Mouse (Mus musculus): Measurements from ENCODE around the gene Ap2s1. TPM values are rescaled to one million over a fixed set of nuclear protein-coding genes. Genes with fewer than 3 reads are reported as not detected.

Ap2s1 gene
- polyA plus RNA-seq, 1 experiment from 2014 or later, result 287 TPM

DNA sequence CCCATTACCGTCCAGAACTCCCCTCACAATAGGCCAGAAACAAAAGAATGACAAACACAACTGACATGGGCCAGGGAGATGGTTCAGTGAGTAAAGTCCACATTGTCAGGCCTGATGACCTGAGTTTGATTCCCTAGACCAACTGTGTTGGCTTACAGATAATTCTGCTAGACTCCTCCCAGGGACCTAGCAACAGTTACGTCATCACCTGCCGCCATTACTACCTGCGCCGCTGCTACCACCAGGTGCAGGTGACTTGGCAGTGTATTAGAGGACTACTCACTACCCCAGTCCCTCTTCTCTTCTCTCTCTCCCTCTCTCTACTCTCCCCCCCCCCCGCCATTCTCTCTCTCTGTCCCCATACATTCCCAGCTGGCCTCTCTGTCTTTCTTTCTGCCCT, 7.4 kb upstream of the Ap2s1 start:
- no peaks in the 10 kb centered on the region for H3K27me3 ChIP-seq (ENCODE audit: insufficient read depth, low read length)
- no peak for TF ChIP-seq CTCF (IDR thresholded peaks at IDR 0.05; ENCODE audit: low read depth)
- no peaks in the 10 kb centered on the region for H3K9me3 ChIP-seq (ENCODE audit: low read depth, low read length)
- no peak overlapping the region for H3K9ac ChIP-seq
- no peak overlapping the region for H3K4me3 ChIP-seq (ENCODE audit: low read depth, low read length)
- H3K36me3 ChIP-seq (ENCODE audit: insufficient read depth), result no peaks in the 10 kb centered on the region
- H3K4me1 ChIP-seq (ENCODE audit: insufficient read depth), result no peaks in the 10 kb centered on the region
- DNase-seq (no peak), ATAC-seq (ENCODE audit: insufficient read depth) (no peak)
- H3K27ac ChIP-seq (ENCODE audit: low read depth), result no peak overlapping the region
- no peak overlapping the region for H3K4me2 ChIP-seq
- WGBS, result 92% methylated on average over 5 of the region's 6 CpGs

DNA sequence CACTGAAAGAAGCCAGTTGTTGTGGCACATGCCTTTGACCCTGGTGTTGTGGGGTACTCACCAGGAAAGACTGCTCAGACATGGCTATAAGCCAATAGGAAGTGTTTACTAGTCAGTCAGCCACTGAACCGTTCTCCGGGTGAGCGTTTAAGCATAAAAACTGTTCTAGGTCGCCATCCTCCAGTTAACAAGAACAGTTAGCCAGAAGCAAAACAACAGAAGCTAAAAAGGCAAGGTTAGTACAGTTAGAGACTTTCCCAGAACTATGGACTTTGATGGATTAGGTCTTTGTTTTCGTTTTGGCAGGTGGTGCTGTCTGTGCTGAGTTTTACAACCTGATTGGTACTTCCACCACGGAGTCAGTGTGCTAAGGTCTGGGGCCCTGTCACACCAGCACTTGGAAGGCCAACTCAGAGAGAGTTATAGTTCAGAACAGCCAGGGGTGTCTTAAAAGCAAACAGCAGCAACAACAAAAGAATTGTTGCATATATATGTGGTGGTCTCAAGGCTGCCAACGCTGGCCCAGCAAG, 6.3 kb upstream of the Ap2s1 start:
- ATAC-seq (ENCODE audit: insufficient read depth) (no peak), DNase-seq (no peak)
- H3K4me3 ChIP-seq (ENCODE audit: low read depth, low read length), result no peak overlapping the region
- H3K27ac ChIP-seq (ENCODE audit: low read depth), result no peak overlapping the region
- no peak overlapping the region for H3K4me2 ChIP-seq
- H3K36me3 ChIP-seq (ENCODE audit: insufficient read depth), result no peaks in the 10 kb centered on the region
- WGBS, result 46% methylated on average over 7 of the region's 7 CpGs
- no peak overlapping the region for H3K9ac ChIP-seq
- TF ChIP-seq CTCF (IDR thresholded peaks at IDR 0.05; ENCODE audit: low read depth), result no peak
- H3K27me3 ChIP-seq (ENCODE audit: insufficient read depth, low read length), result no peaks in the 10 kb centered on the region
- H3K4me1 ChIP-seq (ENCODE audit: insufficient read depth), result no peaks in the 10 kb centered on the region
- no peaks in the 10 kb centered on the region for H3K9me3 ChIP-seq (ENCODE audit: low read depth, low read length)

DNA sequence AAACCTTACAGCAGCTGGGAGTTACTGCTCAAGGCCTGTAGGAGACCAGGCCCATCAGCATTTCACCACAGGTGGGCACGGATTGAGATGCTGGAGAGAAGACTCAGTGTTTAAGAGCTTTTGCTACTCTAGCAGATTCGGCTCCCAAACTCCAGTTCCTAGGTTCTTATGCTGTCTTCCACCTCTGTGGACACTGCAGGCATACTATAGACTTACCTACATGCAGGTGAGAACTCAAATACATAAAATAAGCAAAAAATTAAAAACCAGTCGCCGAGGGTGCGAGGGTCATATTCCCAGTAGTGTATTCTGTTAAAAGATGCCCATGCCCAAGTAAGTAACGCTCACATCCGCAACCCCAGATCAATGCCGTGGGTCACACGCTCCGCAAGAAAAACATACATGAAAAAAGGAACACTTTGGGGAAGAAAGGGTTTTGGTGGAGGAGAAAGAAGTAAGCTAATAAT, 571 bp upstream of the Ap2s1 start:
- peak overlapping the region; percentile 17; the same call in 1 of the 2 replicates for H3K9ac ChIP-seq
- peak overlapping the region; percentile 77 for H3K4me2 ChIP-seq
- no peak overlapping the region for H3K27ac ChIP-seq (ENCODE audit: low read depth)
- H3K27me3 ChIP-seq (ENCODE audit: insufficient read depth, low read length), result no peaks in the 10 kb centered on the region
- DNase-seq (no peak), ATAC-seq (ENCODE audit: insufficient read depth) (peak; percentile 43)
- peak overlapping the region; percentile 82 for H3K4me3 ChIP-seq (ENCODE audit: low read depth, low read length)
- no peaks in the 10 kb centered on the region for H3K36me3 ChIP-seq (ENCODE audit: insufficient read depth)
- no peaks in the 10 kb centered on the region for H3K9me3 ChIP-seq (ENCODE audit: low read depth, low read length)
- H3K4me1 ChIP-seq (ENCODE audit: insufficient read depth), result peaks cover 5% of the 10 kb centered on the region
- TF ChIP-seq CTCF (IDR thresholded peaks at IDR 0.05; ENCODE audit: low read depth), result no peak
- 38% methylated on average over 10 of the region's 10 CpGs for WGBS

DNA sequence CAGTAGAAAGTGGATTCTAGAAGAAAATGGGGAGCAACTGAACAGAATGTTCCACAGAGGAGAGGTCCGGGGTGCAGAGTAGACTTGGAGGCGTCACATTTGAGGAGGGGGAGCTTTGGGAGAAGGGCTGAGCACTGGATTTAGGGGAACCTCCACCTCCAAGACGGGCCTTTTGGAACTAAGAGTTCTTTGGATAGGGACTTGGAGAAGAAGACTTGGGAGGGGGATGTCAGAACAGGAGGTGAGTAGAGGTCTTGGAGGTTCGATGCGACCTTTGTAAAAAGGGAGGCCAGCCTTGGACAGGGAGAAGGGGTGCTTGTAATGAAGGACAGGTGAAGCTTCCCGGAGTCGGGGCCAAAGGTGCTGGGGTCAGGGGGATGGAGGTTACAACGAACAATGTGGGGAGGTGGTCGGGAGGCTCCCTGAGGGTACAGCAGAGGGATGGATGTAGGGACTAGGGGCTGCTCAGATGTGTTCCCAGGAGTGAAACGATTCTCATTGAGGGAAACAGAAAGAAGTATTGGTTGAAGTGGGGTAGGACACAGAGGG, 920 bp downstream of the Ap2s1 start:
- Histone ChIP-seq H3K9ac (peak overlapping the region; percentile 78), H3K4me3 (ENCODE audit: low read depth, low read length) (peak overlapping the region; percentile 82), H3K36me3 (ENCODE audit: insufficient read depth) (peaks cover 12% of the 10 kb centered on the region; the same call in 1 of the 2 replicates), H3K27ac (ENCODE audit: low read depth) (no peak overlapping the region; the same call in 1 of the 2 replicates), H3K27me3 (ENCODE audit: insufficient read depth, low read length) (no peaks in the 10 kb centered on the region), H3K4me1 (ENCODE audit: insufficient read depth) (peaks cover 5% of the 10 kb centered on the region), H3K4me2 (peak overlapping the region; percentile 77), H3K9me3 (ENCODE audit: low read depth, low read length) (no peaks in the 10 kb centered on the region)
- WGBS, result 50% methylated on average over 10 of the region's 10 CpGs
- ATAC-seq (ENCODE audit: insufficient read depth), result no peak
- no peak for TF ChIP-seq CTCF (IDR thresholded peaks at IDR 0.05; ENCODE audit: low read depth)
- DNase-seq, result no peak

DNA sequence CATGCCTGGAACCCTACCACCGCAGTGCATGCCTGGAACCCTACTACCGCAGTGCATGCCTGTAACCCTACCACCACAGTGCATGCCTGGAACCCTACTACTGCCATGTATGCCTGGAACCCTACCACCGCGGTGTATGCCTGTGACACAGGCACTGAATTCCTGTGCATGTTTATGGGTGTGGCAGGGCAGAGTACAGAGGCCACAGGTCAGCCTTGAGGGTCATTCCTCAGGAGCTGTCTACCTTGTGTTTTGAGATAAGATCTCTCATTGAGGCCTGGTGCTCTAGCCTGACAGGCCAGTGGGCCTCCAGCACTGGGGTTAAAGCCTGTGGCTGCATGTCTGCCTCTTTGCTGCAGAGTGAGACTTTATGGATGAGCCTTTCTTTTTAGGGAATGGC, 7.2 kb downstream of the Ap2s1 start:
- 74% methylated on average over 4 of the region's 4 CpGs for WGBS
- no peak overlapping the region for H3K4me3 ChIP-seq (ENCODE audit: low read depth, low read length)
- ATAC-seq (ENCODE audit: insufficient read depth) (no peak), DNase-seq (no peak)
- no peaks in the 10 kb centered on the region for H3K4me1 ChIP-seq (ENCODE audit: insufficient read depth)
- H3K9ac ChIP-seq, result no peak overlapping the region
- H3K4me2 ChIP-seq, result no peak overlapping the region
- H3K36me3 ChIP-seq (ENCODE audit: insufficient read depth), result peaks cover 60% of the 10 kb centered on the region
- no peak for TF ChIP-seq CTCF (IDR thresholded peaks at IDR 0.05; ENCODE audit: low read depth)
- H3K27ac ChIP-seq (ENCODE audit: low read depth), result no peak overlapping the region
- H3K9me3 ChIP-seq (ENCODE audit: low read depth, low read length), result no peaks in the 10 kb centered on the region
- H3K27me3 ChIP-seq (ENCODE audit: insufficient read depth, low read length), result no peaks in the 10 kb centered on the region

DNA sequence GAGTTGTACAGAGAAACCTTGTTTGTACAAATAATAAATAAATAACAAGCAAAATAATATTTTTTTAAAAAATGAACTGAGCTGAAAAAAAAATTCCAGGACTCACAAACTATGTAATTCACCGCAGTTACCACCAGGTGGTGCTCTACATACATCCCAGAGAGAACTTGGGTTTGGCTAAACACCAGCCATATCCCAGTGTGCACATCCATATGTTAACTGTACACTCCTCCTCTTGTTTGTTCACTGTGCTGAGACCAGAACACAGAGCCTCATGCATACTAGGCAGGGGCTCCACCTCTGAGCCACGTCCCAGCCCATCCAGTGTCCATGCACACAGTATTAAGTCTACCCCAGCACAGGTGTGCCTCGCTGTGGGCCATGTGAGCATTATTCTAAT, 7.9 kb downstream of the Ap2s1 start:
- Histone ChIP-seq H3K27me3 (ENCODE audit: insufficient read depth, low read length) (no peaks in the 10 kb centered on the region), H3K9ac (no peak overlapping the region), H3K27ac (ENCODE audit: low read depth) (no peak overlapping the region), H3K9me3 (ENCODE audit: low read depth, low read length) (no peaks in the 10 kb centered on the region), H3K36me3 (ENCODE audit: insufficient read depth) (peaks cover 60% of the 10 kb centered on the region), H3K4me2 (no peak overlapping the region), H3K4me3 (ENCODE audit: low read depth, low read length) (no peak overlapping the region), H3K4me1 (ENCODE audit: insufficient read depth) (no peaks in the 10 kb centered on the region)
- peak; percentile 86 for TF ChIP-seq CTCF (IDR thresholded peaks at IDR 0.05; ENCODE audit: low read depth)
- peak; percentile 92 for DNase-seq
- 49% methylated on average over 3 of the region's 3 CpGs for WGBS
- ATAC-seq (ENCODE audit: insufficient read depth), result no peak

DNA sequence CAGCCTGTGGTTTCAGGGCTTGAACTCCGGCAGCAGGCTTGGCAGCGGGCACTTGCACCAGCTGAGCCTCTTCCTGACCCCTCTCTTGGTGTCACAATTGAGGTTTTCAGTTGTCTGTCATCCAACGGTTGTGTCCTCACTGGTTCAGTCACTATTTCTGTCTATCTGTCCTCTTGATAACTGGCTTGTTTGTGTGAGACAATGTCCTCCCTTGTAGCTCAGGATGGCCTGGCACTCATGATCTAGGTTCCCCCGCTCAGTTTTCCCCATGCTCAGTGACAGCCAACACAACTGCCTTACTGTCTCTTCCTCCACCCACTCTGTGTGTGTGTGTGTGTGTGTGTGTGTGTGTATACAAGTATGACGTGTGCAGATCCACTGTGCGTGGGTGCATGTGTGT, 9.4 kb downstream of the Ap2s1 start:
- DNase-seq (no peak), ATAC-seq (ENCODE audit: insufficient read depth) (no peak)
- 87% methylated on average over 6 of the region's 6 CpGs for WGBS
- no peak overlapping the region for H3K4me3 ChIP-seq (ENCODE audit: low read depth, low read length)
- no peak for TF ChIP-seq CTCF (IDR thresholded peaks at IDR 0.05; ENCODE audit: low read depth)
- H3K4me1 ChIP-seq (ENCODE audit: insufficient read depth), result no peaks in the 10 kb centered on the region
- no peak overlapping the region for H3K27ac ChIP-seq (ENCODE audit: low read depth)
- peaks cover 60% of the 10 kb centered on the region for H3K36me3 ChIP-seq (ENCODE audit: insufficient read depth)
- H3K27me3 ChIP-seq (ENCODE audit: insufficient read depth, low read length), result no peaks in the 10 kb centered on the region
- no peak overlapping the region for H3K4me2 ChIP-seq
- no peak overlapping the region for H3K9ac ChIP-seq
- H3K9me3 ChIP-seq (ENCODE audit: low read depth, low read length), result no peaks in the 10 kb centered on the region
